Mouse (Mus musculus): Measurements from ENCODE around the gene Speer4c. TPM values are rescaled to one million over a fixed set of nuclear protein-coding genes. Genes with fewer than 3 reads are reported as not detected.
"Not testable (repeated sequence)": the region's sequence is repeated elsewhere in the genome, so short reads cannot be mapped to it uniquely, and the experiment has no call there.

Speer4c gene
- total RNA-seq (2021) = not detected

DNA sequence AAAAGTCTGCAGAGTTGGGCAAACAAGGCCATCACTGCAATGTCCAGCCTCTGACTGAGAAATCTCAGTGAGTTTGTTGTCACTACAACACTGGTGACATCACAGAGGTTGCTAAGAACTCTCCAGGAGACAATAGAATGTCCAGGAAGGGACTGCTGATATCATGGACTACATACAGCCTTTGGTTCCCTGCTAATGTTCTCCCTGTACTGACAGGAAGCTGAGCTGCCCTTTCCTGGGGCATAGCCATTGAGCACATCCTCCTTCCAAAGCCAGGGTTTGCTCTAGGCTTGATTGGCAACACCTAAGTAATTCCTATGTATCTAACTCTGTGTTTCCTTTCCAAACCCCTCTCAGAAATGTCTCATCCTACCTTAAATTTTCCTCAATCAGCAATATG, at the start of gene Speer4c:
Gene Speer4c (minus strand): TSS at position 101 of the 400 bp plus-strand sequence.
- DNase-seq (ENCODE audit: low spot score in 2 of 2) = not testable (repeated sequence)

DNA sequence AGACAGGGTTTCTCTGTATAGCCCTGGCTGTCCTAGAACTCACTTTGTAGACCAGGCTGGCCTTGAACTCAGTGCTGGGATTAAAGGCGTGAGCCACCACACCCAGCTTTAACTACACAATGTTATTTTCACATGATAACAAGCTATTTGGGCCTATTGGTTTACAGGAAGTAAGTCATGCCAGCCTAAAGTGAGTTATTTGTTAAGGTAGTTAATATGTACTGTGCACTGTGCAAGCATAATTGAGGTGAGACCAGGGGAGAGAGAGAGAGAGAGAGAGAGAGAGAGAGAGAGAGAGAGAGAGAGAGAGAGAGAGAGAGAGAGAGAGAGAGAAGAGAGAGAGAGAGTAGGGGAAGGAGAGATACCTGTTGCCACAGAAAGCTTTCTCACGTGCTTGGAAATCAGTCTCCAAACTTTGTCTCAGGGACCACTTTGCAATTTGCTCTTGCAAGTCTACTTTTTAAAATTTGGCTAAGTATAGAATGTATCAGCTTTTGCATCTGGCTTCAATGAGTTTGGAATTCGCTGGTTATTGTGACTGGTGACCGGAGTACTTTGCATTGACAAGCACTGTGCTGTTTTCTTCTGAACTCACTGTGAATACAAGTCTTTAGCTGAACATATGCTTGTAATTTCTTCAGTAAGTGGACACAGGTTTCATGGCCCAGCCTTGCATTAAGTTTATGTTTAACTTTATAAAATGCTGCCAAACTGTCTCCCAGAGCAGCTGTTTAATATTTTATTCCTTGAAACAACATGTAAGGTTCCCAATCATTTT, 33.6 kb upstream of the Speer4c start:
- intact Hi-C loops (cut with DNase I) = no loop called here
- DNase-seq (ENCODE audit: low spot score in 2 of 2) = no peak

More for the DNA sequence above, at the start of gene Speer4c:
- intact Hi-C loops (cut with DNase I) = not testable (repeated sequence)

DNA sequence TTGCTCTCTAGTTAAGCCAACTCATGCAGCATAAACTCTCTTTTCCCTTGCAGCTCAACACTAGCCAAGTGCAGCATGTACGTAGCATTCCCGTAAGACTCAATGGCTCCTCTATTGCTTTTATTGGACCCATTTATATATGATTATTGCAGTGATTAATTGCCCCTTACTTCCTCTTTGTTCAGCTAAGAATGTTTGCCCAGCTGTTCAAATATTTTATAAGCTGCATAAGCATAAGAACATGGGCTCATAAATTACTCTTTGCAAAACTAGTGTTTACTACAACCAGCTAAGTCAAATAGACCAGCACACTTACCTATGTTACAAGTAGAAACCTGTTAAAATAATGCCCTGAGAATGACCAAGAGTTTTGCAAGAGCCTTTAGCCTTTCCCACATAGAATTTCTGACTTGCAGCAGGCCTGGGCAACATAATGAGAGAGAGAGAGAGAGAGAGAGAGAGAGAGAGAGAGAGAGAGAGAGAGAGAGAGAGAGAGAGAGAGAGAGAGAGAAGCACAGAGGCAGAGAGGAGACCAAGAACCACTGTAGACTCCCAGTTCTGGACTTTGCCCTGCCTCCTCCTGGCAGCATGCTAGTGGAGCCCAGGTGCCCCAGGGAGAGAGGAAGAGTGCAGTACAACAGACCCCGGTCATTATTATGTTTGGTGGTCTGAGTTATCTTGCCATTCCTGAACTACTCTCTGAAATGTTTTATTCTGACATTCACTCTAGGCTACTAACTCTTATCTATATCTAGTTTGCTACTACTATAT, 20.2 kb upstream of the Speer4c start:
- intact Hi-C loops (cut with DNase I) = no loop called here

DNA sequence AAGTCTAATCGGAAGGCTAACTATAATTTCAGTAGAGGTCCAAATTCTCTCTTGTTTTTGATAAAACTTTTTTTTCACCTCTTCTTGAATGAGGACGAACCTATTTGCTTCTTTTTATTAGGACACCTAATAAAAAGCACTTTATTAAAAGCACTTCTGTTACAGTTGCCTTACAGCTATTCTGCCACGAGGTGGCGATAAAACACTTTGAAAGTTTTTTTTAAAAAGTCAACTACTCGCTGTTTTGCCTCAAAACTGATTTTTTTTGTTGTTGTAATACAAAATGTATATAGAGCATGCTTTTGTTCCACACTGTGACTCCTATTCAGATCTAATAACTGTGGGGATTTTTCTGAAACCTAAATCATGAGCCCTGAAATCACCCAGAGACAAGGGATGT, 11.2 kb downstream of the Speer4c start:
- DNase-seq (ENCODE audit: low spot score in 2 of 2); intact Hi-C loops (cut with DNase I): not testable (repeated sequence)

More for the DNA sequence above, 20.2 kb upstream of the Speer4c start:
- DNase-seq (ENCODE audit: low spot score in 2 of 2) = no peak

DNA sequence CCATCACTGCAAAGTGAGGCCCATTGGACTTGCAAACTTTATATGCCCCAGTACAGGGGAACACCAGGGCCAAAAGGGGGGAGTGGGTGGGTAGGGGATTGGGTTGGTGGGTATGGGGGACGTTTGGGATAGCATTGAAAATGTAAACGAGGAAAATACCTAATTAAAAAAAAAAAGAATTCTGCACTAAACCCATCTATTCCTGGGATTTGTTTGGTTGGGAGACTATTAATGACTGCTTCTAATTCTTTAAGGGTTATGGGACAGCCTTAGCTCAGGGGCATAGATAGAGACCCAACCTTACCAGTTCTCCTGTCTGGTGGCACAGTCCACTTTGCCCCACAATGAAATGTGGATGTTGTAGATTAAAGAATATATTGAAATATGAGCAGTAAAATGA, 16.4 kb downstream of the Speer4c start:
- DNase-seq (ENCODE audit: low spot score in 2 of 2); intact Hi-C loops (cut with DNase I): not testable (repeated sequence)

DNA sequence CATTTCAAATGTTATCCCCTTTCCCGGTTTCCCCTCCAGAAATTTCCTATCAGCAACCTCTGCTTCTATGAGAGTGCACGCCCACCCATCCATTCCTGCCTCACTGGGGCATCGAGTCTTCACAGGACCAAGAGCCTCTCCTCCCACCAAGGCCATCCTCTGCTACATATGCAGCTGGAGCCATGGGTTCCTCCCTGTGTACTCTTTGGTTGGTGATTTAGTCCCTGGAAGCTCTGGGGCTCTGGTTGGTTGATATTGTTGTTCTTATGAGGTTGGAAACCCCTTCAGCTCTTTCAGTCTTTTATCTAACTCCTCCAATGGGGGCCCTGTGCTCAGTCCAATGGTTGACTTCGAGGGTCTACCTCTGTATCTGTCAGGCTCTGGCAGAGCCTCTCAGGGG, 22.2 kb downstream of the Speer4c start:
- intact Hi-C loops (cut with DNase I) = not testable (repeated sequence)

DNA sequence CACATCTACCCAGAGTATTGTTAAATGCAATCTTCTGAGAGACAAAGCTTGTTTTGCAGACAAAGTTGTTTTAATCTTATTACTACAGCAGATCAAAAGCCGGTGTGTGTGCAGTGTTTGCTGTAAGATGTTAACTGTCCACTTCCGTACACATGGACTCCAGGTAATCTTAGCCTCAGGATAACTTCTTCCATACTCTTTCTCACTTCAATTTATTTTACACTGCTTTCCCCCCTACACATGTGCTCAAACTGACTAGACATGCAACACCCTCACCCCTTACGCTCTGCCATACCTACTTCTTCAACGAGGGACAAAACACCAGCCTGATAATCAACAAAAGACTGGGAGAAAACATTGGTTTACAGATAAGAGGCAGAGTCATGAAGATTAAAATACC, 23.2 kb downstream of the Speer4c start:
- DNase-seq (ENCODE audit: low spot score in 2 of 2); intact Hi-C loops (cut with DNase I): not testable (repeated sequence)

More for the DNA sequence above, 22.2 kb downstream of the Speer4c start:
- not testable (repeated sequence) for DNase-seq (ENCODE audit: low spot score in 2 of 2)

DNA sequence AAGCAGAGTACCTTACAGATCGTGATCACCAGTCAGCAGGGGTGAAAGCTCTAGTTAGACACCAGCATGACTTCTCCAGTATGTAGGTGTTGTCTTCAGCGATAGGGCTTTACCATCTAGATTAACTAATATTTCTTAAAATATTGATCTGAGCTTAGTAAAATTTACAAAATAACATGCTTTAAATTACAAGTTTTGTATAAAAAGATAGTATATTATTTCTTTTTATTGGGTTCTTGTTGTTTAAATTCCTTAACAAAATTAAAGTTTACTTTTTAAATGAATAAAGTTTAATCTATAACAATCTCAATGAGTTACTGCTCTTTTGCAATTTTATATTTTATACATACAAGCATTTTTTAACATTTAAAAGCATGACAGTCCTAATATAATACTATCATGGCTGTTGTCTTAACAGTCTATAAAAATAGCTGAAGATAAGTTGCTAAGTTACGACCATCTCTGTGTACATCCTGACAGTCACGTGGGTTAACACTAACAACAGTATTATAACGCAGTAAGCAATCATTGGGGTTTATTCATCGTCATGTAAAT, 24.3 kb downstream of the Speer4c start:
- DNase-seq (ENCODE audit: low spot score in 2 of 2); intact Hi-C loops (cut with DNase I): not testable (repeated sequence)

DNA sequence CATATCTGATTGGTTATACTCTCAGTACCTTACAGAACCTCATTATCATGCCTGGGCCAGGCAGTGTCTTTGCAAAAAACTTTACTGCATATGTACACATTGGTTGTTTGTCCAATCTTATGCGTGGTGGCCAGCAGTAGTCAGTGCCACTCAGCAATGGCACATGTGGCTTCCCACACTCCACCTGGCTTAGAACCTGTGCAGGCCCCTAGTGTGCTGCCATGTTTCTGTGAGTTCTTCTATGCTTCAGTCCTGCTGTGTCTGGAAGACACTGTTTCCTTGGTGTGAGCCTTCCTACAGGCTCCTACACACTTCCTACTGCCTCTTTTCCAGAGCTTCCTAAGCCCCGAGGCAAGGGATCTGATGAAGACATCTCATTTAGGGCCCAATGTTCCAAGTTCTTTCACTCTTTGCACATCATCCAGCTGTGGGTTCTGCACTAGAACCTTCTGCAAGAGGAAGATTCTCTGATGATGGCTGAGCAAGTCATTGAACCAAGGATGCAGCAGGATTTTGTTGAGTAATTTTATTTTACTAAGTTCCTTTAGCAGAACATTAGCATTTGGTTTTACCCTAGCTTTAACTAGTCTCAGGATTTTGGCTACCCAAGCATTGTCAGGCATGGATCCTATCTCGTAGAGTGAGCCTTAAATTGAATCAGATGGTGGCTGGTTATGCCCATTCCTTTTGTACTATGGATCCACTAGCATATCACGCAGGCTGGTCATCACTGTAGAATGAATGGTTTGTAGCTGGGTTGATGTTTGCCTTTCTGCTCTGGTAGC, 25.0 kb downstream of the Speer4c start:
- DNase-seq (ENCODE audit: low spot score in 2 of 2); intact Hi-C loops (cut with DNase I): not testable (repeated sequence)

DNA sequence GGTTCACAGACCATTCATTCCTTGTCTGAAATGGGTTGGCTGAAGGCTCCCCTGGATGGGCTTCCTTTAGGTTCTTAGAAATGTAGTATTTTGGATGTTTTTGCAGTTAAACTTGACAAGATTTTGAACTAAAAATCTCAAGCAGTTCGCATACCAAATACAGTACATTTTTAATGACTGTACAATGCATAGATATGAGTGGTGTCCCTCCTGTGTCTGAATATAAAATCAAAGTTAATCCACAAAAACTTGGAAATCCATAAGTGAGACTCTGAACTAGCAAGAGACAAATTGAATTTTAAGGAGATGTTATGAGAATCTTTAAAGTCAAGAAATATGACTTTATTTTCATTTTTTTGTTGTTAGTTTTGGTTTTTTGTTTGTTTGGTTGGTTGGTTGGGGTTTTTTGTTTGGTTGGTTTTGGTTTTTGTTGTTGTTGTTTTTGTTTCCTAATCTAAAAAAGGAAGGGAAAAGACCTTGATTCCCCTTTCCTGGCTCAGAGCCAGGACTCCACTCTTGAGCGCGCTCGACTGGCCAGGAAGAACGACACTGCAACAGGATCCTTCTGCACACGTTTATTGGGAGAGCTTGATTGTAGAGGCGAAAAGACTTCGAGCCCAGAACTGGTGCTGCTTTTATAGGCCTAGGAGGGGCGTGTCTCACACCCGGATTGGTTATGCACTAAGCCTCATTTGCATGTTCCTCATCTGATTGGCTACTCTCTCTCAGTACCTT, 32.6 kb downstream of the Speer4c start:
- DNase-seq (ENCODE audit: low spot score in 2 of 2); intact Hi-C loops (cut with DNase I): not testable (repeated sequence)

DNA sequence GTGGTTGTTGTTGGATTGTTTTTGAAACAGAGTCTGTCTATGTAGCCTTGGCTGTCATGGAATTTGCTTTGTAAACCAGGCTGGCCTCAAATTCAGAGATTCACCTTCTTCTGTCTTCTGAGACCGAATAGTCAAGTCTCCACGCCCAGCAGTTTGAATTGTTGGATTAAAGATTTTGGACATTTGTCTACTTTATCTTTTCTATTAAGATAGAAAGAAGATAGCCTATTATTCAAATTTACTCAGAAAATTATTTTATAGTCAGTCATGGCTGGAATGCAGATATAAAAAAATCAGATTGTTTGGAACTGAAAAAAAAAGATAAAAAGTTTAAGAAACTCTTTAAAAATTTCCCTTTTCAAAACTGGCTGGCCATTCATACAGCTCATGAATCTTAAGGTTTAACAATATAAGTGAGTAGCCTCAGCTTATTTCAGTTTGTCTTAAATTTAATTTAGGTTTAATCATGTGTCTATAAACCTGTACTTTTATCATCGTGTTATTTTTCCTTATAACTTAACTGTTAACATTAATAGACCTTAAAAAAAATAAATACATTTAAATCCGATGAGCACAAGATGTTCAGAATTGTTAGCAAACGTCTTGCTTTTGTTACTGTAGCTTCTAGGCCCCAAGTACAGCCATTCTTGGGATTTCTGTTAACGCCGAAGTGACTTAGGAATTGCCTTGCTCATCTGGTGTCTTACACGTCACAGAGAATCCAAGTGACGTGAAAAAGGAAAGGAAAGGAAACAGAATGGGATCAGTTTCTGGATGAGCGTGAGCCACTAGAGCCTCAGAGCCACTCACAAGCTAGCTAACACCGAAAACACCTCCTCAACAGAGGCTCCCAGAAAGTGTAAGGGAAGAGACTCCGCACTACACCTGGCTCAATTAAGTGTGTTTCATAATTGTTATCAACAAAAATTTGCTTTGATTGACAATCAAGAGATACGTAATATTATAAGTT, 33.8 kb downstream of the Speer4c start:
- DNase-seq (ENCODE audit: low spot score in 2 of 2); intact Hi-C loops (cut with DNase I): not testable (repeated sequence)

DNA sequence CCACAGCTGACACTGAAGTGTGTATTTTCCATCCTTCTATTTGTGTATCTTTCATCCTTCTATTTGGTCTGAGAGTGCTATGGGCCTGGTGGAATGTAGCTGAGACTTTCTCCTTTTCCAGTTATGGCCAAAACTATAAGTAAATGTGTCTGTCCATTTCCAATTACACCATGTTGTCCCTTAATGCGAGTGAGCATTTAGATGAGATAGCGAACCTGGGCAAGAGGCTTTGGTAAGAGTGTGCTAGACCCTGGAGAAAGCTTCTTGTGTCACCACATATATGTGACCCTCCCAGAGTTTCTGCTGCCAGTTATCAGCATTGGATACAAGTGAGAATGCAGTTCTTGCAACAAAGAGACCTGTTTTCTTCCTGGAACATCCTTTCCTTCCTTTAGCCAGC, 35.2 kb downstream of the Speer4c start:
- DNase-seq (ENCODE audit: low spot score in 2 of 2); intact Hi-C loops (cut with DNase I): not testable (repeated sequence)

DNA sequence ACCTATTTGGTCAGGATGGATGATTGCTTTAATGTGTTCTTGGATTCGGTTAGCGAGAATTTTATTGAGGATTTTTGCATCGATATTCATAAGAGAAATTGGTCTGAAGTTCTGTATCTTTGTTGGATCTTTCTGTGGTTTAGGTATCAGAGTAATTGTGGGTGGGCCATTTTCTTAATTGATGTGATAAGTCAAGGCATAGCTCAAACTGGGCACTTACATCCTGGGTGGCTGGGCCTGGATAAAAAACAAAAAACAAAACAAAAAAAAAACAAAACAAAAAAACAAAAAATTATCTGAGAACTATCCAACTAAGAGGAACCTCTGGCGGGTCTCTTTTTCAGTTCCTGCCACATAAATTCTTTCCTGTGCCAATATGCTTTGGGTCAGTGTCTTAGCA, 36.3 kb downstream of the Speer4c start:
- DNase-seq (ENCODE audit: low spot score in 2 of 2); intact Hi-C loops (cut with DNase I): not testable (repeated sequence)

DNA sequence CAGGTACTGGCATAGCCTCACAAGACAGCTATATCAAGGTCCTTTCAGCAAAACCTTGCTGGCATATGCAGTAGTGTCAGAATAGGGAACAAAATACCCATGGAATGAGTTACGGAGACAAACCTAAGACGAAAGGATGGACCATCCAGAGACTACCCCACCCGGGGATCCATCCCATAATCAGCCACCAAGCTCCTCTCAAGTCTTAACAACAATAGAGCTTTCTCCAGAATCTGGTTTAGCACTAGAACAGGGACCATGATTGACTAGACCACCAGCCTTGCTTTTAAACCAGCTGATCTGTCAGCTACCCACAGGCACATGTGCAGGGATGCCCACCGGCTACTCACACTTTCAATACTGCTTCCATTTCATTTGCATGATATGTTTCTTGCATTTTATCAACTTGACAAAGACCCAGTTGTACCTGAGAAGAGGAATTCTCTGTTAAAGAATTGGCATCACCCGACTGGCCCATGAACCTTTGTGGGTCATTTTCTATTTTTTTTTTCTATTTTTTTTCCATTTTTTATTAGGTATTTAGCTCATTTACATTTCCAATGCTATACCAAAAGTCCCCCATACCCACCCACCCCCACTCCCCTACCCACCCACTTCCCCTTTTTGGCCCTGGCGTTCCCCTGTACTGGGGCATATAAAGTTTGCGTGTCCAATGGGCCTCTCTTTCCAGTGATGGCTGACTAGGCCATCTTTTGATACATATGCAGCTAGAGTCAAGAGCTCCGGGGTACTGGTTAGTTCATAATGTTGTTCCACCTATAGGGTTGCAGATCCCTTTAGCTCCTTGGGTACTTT, 39.4 kb downstream of the Speer4c start:
- intact Hi-C loops (cut with DNase I); DNase-seq (ENCODE audit: low spot score in 2 of 2): not testable (repeated sequence)

DNA sequence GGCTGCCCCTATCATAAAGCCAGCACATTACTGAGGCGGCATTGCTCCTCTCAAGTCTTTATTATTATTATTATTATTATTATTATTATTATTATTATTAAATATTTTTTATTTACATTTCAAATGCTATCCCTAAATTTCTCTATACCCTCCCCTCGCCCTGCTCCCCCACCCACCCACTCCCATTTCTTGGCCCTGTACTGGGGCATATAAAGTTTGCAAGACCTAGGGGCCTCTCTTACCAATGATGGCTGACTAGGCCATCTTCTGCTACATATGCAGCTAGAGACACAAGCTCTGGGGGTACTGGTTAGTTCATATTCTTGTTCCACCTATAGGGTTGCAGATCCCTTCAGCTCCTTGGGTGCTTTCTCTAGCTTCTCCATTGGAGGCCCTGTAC, 40.1 kb downstream of the Speer4c start:
- intact Hi-C loops (cut with DNase I) = not testable (repeated sequence)

DNA sequence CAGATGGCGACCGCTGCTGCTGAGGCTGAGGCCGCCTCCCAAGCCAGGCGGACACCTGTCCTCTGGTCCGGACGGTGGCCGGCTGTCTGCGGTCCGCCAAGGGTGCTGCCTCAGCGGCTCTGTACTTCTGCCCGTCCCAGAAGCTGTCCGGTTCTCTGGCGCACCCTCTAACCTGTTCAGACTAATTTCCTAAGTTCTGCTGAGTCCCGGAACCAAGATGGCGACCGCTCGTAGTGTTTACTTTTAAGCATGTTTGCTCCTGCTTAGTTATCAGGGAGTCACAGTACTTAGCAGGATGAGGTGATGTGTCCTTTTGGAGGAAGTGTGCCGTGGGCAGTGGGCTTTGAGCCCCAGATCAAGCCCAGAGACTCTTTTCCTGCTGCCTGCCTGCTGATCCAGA, 43.3 kb downstream of the Speer4c start:
- DNase-seq (ENCODE audit: low spot score in 2 of 2); intact Hi-C loops (cut with DNase I): not testable (repeated sequence)

More for the DNA sequence above, 40.1 kb downstream of the Speer4c start:
- DNase-seq (ENCODE audit: low spot score in 2 of 2) = not testable (repeated sequence)

DNA sequence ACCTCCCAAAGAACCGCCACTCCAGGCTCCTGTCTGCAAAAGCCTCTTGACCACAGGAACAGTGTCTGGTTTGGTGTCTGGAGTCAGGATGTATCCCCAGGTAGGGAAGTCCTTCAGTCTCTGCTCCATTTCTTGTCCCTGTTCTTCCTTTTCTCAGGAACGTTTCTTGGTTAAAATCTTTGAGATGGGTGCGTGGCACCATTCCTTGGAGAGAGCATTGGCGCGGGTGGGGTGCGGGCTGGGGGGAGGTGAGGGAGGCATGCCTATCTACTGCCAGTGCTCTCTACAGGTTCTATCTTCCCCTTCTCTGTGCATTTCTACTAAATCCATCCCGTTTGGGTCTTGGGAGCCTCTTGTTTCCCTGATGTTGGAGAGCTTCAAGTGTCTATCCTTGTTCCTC, 50.2 kb downstream of the Speer4c start:
- DNase-seq (ENCODE audit: low spot score in 2 of 2); intact Hi-C loops (cut with DNase I): not testable (repeated sequence)
